Mouse (Mus musculus) heart, postnatal 10 days (tissue): ENCODE measurements at regions not wholly inside any gene's neighbourhood (a gene's known extent, or its start where the extent isn't known, plus 50 kb on each side); places are given as distances from the start of the nearest gene placed in this dataset.
A peak's percentile ranks its signal among the peaks of the same experiment; 100 is the strongest.

Experiments
- DNase-seq, 2 experiments: peaks; one replicate each; pipeline ENCODE4 v3.0.0; 2021
- intact Hi-C: fragments of 180-260 bp; cut with DNase I; formaldehyde crosslinking; loops from one replicate; pipeline ENCODE4 v1.15.1; 2025

- intact Hi-C loops = no loop called here
- DNase-seq = no peak
These were observed 272.6 kb upstream of the Ccdc54 start for GRCm38 (mm10) chr16:50863565-50863964.

DNA sequence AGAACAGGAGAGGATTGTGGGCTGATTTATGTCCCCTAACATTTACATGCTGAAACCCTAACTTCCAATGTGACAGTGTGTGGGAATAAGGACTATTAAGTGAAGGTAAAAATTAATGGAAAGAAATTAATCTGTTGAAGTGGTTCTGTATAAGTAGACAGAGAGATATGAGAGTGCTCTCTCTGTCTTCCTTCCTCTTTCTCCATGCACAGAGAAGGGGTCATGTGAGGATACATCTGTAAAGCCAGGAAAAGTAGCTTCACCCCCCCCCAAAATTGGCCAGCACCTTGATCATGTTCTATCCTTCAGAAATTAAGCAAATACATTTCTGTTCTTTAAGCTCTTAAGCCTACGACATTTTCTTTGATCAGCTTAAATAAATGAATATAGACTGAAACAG is 268.6 kb upstream of the Ccdc54 start:
- DNase-seq = no peak
- intact Hi-C loops = no loop called here

DNA sequence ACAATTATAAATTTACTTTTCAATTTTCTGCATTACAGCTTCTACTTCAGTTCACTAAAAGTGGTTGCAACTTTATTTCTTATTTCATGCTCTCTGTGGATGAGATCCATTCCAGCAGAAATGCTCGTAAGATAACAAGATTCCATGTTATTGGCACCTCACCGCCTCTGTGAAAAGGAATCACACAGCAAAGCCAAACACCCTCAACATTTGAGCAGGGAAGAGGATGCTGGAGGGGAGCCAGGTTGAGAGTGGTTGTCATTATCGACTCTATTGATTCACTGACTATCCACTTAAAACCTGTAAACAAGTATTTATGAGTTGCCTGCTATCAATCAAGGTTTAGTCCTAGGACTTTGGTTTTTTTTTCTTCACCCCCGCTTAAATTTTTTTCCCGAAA is 261.1 kb upstream of the Ccdc54 start:
- intact Hi-C loops = no loop called here
- DNase-seq = no peak

DNA sequence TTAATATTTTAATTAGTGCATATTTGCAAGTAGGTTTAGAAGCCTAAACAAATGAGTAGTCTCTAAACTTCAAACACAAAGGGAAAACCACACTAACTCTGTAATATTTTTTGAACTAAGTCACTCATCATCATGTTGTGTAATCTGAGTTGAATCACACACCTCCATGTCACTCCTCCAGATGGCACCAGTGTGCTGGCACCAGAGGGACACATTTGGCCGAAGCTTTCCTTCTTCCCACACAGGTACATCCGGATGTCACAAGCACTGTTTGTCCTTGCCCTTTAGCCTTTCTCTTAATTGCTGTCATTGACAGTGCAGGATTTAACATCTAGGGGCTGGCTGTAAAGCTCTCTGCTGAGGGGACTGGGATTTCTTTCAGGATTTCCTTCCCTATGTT is 256.7 kb upstream of the Ccdc54 start:
- intact Hi-C loops = no loop called here

DNA sequence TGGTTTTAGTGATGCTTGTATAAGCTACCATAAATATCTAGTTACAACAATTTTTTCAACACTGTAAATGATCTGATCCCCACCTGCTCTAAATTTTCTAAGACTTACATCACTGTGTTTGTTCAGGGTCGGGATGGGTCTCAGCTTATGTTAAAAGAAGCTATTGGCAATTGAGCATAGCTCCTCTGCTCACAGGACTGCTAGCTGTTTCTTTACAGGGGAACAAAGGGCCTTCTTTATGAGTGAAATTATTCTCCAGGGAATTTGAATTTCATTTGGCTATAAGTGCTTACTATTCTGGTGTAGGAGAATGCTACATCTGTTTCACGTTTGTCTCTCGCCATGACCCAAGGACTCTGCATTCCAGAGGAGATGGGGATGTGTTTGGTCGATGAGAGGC is 255.6 kb upstream of the Ccdc54 start:
- intact Hi-C loops = no loop called here
- no peak for DNase-seq

More for the DNA sequence above, 256.7 kb upstream of the Ccdc54 start:
- peak; percentile 5 to 14 for DNase-seq

- peak; percentile 83 to 88 for DNase-seq
- intact Hi-C loops = loop anchor here (5.0 kb wide), 1 partner anchor 475 kb away; no protein-coding TSS in a partner anchor
These were observed 251.0 kb upstream of the Ccdc54 start for GRCm38 (mm10) chr16:50841677-50842580.

GRCm38 (mm10) chr16:50841205-50841604 is 250.3 kb upstream of the Ccdc54 start:
- intact Hi-C loops = loop anchor here (5.0 kb wide), 1 partner anchor 476 kb away; no protein-coding TSS in a partner anchor
- DNase-seq = peak; percentile 4 to 9

GRCm38 (mm10) chr16:50839665-50840064 is 248.7 kb upstream of the Ccdc54 start:
- DNase-seq = peak; percentile 57 to 64

DNA sequence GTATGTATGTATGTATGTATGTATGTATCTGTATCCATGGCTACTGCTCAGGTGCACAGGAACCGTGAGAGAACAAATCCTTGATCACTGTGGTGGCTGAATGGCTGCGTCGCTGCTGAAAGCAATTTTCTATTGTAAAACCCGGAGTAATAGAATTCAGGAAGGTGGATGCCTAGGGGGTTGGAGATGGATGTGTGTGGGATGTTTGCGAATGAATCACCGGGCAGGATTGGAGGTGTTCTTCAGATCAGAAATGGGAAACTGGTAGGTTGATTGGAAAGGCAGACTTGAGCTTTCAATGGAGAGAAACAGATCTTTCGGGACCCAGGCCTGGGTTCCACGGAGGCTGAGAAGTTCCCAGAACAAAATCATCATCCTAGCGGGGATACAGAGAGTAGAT is 246.5 kb upstream of the Ccdc54 start:
- no peak for DNase-seq
- intact Hi-C loops = no loop called here

More at GRCm38 (mm10) chr16:50839665-50840064, 248.7 kb upstream of the Ccdc54 start:
- intact Hi-C loops = loop anchor here (5.0 kb wide), 1 partner anchor 478 kb away; no protein-coding TSS in a partner anchor

DNA sequence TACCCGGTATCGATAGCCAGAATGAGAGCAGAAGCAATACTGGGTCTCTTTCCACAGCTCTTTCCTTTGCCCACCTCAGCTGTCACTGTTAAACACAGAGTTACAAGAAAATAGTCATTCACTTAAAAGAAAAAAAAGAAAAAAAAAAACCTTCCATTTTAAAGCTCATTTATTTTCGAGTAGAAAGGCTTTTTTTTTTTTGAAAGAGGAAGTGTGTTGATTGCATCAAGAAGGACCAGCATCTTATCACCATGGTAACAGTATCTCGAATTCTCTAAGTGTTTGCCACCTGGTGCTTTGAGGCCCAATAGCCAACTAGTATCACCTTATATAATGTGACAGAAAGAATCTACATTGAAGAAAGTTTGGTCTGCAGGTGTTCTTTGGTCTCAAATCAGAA is 245.5 kb upstream of the Ccdc54 start:
- intact Hi-C loops = no loop called here
- no peak for DNase-seq

DNA sequence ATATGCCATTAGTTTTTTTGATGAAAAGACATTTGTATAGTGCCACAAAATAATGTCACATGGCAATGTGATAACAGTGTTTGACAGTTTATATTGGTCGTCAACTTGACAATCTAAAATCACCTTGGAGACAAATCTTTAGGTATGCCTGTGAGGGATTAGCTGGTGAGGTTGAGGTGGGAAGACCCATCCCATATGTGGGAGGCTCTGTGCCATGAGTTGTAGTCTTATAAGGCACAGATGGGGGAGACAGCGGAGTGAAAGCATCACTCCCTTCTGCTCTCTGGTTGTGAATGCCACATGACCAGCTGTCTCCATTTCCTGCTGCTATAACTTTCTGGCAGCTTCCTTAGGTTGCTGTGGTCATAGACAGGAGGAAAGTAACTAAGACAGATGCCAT is 242.4 kb upstream of the Ccdc54 start:
- no peak for DNase-seq
- intact Hi-C loops = no loop called here

DNA sequence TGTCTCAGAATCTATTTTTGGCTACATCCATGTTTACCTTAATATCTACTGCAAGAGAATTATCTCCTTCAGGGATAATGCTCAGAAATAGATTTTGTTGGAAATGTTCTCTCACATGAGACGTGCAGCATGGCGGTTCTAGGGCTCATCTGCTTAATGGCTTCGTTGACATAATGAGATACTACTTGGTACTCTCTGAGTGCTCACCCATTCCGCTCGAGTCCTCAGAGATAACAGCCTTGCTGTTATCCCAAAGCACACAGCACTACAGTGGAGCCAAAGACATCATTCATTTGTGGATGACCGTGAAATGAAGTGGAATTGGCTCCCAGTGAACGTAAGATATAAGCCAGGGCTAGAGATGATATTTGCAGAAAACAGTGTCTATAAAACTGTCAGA is 231.4 kb upstream of the Ccdc54 start:
- intact Hi-C loops = no loop called here
- DNase-seq = no peak

DNA sequence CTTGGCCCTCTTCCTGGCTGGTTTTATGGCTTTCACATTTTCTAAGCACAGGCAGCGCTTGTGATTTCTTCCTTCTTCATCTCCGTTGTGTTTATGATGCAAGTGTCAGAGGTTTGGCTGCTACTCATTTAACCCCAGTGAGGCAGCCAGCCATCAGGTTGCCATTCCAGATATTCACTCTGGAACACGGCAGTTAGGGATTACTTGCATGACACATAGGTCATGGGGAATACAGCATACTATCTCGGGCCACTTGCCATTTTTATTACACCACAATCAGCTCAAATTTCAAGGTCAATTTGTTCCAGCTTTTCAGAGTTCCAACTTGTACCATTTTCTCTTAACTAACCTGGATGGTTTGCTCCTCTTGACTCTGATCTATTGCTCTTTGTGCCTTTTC is 223.7 kb upstream of the Ccdc54 start:
- DNase-seq = peak; percentile 12 to 23
- intact Hi-C loops = no loop called here

DNA sequence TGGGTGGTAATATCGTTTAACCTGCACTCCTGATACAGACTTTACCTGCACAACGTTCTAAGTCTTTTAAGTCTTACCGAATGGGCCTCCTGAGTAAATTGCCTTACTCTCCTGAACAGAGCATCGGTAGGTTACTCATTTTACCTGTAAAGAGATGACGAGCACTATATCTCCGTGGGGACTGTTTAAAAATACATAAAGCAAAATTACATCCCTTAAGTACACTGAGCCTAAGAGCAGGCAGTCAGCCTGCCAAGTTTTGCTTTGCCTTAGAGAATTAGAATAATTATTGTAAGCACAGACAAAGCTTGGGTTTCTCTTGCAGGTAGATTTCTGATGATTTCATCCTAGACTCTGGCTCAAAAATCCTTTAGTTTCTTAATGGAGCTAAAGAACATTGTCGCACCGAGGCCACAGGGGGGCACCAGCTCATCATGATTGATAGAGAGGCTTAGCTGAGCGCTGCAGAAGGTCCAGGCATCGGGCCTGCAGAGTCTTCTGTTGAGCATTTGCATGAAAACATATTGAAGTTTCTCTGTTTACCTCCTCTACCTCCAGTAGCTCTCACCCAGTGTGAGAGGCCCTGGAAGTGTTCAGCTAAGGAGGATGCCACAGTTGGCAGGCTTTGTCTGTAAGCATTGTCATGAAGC is 208.3 kb upstream of the Ccdc54 start:
- peak; percentile 60 to 82 for DNase-seq
- intact Hi-C loops = no loop called here

- intact Hi-C loops = no loop called here
- DNase-seq = no peak
These were observed 207.1 kb upstream of the Ccdc54 start for GRCm38 (mm10) chr16:50798095-50798494.

DNA sequence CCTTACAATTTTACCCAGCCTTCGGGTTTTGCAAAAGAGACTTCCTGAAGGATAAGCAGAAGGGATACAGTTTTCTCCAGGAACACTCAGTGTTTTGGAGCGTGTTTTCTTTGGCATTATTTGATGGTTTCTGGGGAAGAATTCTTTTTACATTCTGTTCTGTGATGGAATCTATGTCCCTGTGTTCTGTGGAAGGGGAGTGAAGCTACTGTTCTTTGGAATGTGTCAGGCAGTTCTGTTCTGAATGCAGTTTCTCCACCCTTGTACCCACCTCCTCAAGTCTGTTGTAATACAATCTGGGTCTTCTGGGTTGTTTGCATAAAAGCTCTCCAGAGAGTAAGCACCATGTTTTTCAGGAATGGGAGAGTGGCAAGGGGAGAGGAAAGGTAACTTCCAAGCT is 202.0 kb upstream of the Ccdc54 start:
- no peak for DNase-seq
- intact Hi-C loops = no loop called here

GRCm38 (mm10) chr16:50792506-50792905 is 201.6 kb upstream of the Ccdc54 start:
- DNase-seq = no peak
- intact Hi-C loops = no loop called here

- intact Hi-C loops = no loop called here
- DNase-seq = no peak
These were observed 197.7 kb upstream of the Ccdc54 start for GRCm38 (mm10) chr16:50788702-50789101.

DNA sequence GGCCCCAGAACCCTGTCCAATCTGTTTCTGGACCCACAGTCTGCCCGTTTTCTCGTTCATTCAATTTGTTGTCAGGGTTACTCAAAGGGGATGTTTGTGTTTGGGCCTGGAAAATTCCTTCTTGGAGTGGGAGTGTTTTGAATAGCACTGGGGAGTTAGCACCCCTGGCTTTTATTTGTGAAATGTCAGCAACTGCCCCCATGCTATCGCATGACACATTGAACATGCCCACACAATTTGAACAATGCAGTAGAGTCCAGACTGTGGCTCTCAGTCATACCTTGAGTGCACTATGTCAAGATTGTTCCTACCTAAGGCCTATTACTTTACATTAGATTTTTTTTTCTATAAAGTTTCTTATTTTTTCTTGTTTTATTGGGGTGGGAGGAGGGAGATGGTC is 195.2 kb upstream of the Ccdc54 start:
- no peak for DNase-seq
- intact Hi-C loops = no loop called here

GRCm38 (mm10) chr16:50785384-50785783 is 194.4 kb upstream of the Ccdc54 start:
- DNase-seq = no peak
- intact Hi-C loops = no loop called here

- no peak for DNase-seq
- intact Hi-C loops = no loop called here
These were observed 193.8 kb upstream of the Ccdc54 start for GRCm38 (mm10) chr16:50784651-50785228.
